Mouse (Mus musculus): Measurements from ENCODE around the gene BC051019. TPM values are rescaled to one million over a fixed set of nuclear protein-coding genes. Genes with fewer than 3 reads are reported as not detected.

The BC051019 gene
- total and polyA plus RNA-seq, 2 experiments from 2014 or later = 0.63 to 0.68 TPM

DNA sequence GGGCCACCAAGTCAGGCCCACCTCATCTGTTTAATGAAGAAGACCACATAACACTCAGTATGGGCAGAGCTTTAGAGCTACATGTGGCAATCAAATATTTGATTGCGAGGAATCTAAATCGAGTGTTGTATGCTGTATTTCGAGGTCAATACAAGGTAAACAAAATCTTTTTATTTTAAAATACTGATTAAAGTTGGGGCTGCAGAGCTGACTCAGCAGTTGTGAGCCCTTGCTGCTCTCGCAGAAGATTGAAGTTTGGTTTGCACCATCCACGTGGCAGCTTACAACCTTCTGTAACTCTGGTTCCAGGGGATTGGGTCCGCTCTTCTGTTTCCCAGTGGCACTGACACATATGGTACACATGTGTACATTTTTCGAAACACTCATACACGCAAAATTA, 30.4 kb upstream of the BC051019 start:
- Histone ChIP-seq H3K27me3 (ENCODE audit: insufficient read depth, low read length) (no peaks in the 10 kb centered on the region), H3K9me3 (ENCODE audit: low read length) (no peaks in the 10 kb centered on the region), H3K4me2 (ENCODE audit: low read depth, low read length) (no peak overlapping the region), H3K9ac (replicated peaks; ENCODE audit: low read length) (no peak overlapping the region), H3K27ac (no peak overlapping the region), H3K4me1 (ENCODE audit: insufficient read depth, low read length) (peaks cover 3% of the 10 kb centered on the region; the same call in 1 of the 2 replicates), H3K4me3 (ENCODE audit: low read length) (no peak overlapping the region), H3K36me3 (ENCODE audit: insufficient read depth, low read length) (no peaks in the 10 kb centered on the region; the same call in 1 of the 2 replicates)
- 95% methylated on average over 8 of the region's 8 CpGs for WGBS
- DNase-seq (ENCODE audit: low spot score) = no peak
- no peak for TF ChIP-seq CTCF (IDR thresholded peaks at IDR 0.05; ENCODE audit: low read depth)
- no peak for ATAC-seq

DNA sequence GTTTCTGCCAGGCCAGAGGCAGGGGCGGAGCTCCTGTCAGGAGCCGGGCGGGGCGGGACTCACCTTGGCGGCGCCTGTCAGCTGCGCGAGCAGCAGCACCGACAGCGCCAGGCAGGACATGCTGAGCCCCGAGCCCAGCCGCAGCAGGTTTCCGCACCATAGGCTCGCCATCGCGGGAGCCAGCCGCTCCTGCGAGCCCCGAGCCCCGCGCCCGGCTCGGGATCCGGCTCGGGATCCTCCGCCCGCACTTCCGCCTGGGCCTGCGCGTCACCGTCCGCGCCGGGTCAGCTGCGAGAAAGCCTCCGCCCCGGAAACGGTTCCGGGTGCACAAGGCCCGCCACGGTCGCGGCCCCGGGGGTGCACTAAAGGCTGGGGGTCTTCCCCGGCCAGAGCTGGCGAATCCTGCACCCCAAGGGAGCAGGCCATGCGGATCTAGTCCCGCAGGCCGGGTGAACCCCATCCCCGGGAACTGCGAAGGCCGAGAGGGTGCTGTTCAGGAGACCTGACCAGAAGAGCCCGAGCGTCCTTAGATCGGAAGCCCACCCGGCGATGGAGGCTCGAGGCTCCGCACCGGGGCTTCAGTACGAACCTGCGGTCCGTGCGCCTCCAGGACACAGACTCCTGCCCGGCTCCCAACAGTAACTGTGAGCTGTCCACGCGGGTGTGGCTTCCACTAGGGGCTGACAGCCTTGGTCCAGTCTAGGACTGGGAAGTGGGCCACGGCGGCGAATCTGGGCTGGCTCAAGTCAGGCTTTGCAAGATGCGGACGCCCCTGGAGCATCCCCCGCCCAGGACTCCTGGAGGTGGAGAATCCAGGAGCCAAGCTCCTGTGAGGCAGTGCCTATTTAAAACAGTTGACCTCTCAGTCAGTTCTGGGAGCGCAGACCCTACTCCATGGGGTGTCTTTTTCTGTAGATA, 28.6 kb upstream of the BC051019 start, which contains the start of gene Tmem9b:
TSS of gene Tmem9b (minus strand) at position 868 of the 918 bp plus-strand sequence.
- DNase-seq (ENCODE audit: low spot score) (peak; percentile 88), ATAC-seq (peak; percentile 94)
- Histone ChIP-seq H3K9ac (replicated peaks; ENCODE audit: low read length) (peak within 1 kb of the TSS; percentile 97), H3K36me3 (ENCODE audit: insufficient read depth, low read length) (no peaks in the 10 kb centered on the region; the same call in 1 of the 2 replicates), H3K4me1 (ENCODE audit: insufficient read depth, low read length) (peaks cover 3% of the 10 kb centered on the region; the same call in 1 of the 2 replicates), H3K27ac (peak within 1 kb of the TSS; percentile 92), H3K27me3 (ENCODE audit: insufficient read depth, low read length) (no peaks in the 10 kb centered on the region), H3K4me2 (ENCODE audit: low read depth, low read length) (peak within 1 kb of the TSS; percentile 78), H3K9me3 (ENCODE audit: low read length) (no peaks in the 10 kb centered on the region), H3K4me3 (ENCODE audit: low read length) (peak within 1 kb of the TSS; percentile 87)
- WGBS = 1% methylated on average over 74 of the region's 74 CpGs
- TF ChIP-seq CTCF (IDR thresholded peaks at IDR 0.05; ENCODE audit: low read depth) = peak; percentile 23

- ATAC-seq (no peak), DNase-seq (ENCODE audit: low spot score) (no peak)
- H3K36me3 ChIP-seq (ENCODE audit: insufficient read depth, low read length) = no peaks in the 10 kb centered on the region; the same call in 1 of the 2 replicates
- 2% methylated on average over 13 of the region's 13 CpGs for WGBS
- peak overlapping the region; percentile 97 for H3K9ac ChIP-seq (replicated peaks; ENCODE audit: low read length)
- H3K9me3 ChIP-seq (ENCODE audit: low read length) = no peaks in the 10 kb centered on the region
- H3K27me3 ChIP-seq (ENCODE audit: insufficient read depth, low read length) = no peaks in the 10 kb centered on the region
- peak overlapping the region; percentile 92 for H3K27ac ChIP-seq
- H3K4me2 ChIP-seq (ENCODE audit: low read depth, low read length) = peak overlapping the region; percentile 78
- H3K4me1 ChIP-seq (ENCODE audit: insufficient read depth, low read length) = peaks cover 3% of the 10 kb centered on the region; the same call in 1 of the 2 replicates
- H3K4me3 ChIP-seq (ENCODE audit: low read length) = peak overlapping the region; percentile 87
- no peak for TF ChIP-seq CTCF (IDR thresholded peaks at IDR 0.05; ENCODE audit: low read depth)
Observed at GRCm38 (mm10) chr7:109751427-109752007, 27.9 kb upstream of the BC051019 start.

DNA sequence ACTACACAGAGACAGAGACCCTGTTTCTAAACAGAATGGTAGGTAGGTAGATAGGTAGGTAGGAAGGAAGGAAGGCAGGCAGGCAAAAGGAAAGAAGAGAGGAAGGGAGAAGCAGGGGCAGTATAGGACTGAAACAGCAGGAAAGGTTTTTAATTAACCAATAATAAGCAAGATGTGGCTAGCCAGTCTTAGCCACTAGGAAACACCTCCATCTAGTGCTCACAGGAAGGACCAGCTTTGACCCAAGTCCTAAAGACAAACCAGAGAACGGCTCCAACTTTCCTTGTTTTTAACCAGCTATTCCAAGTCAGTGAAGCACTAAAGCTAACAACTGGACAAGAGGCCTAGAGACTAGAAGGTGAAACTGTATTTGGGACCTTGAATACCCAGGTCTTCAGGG, 24.1 kb upstream of the BC051019 start:
- Histone ChIP-seq H3K9me3 (ENCODE audit: low read length) (no peaks in the 10 kb centered on the region), H3K27me3 (ENCODE audit: insufficient read depth, low read length) (no peaks in the 10 kb centered on the region), H3K4me3 (ENCODE audit: low read length) (no peak overlapping the region), H3K9ac (replicated peaks; ENCODE audit: low read length) (no peak overlapping the region), H3K4me1 (ENCODE audit: insufficient read depth, low read length) (0 out of 2 replicates have a peak, but pooled peaks cover 3% of the 10 kb centered on the region), H3K27ac (no peak overlapping the region), H3K36me3 (ENCODE audit: insufficient read depth, low read length) (peaks cover 23% of the 10 kb centered on the region), H3K4me2 (ENCODE audit: low read depth, low read length) (no peak overlapping the region)
- WGBS = 60% methylated on average over 1 of the region's 1 CpGs
- ATAC-seq (no peak), DNase-seq (ENCODE audit: low spot score) (no peak)
- TF ChIP-seq CTCF (IDR thresholded peaks at IDR 0.05; ENCODE audit: low read depth) = peak; percentile 54

GRCm38 (mm10) chr7:109741703-109742102, 18.1 kb upstream of the BC051019 start:
- DNase-seq (ENCODE audit: low spot score) (no peak), ATAC-seq (no peak)
- H3K9me3 ChIP-seq (ENCODE audit: low read length) = no peaks in the 10 kb centered on the region
- H3K4me2 ChIP-seq (ENCODE audit: low read depth, low read length) = no peak overlapping the region
- peaks cover 44% of the 10 kb centered on the region for H3K36me3 ChIP-seq (ENCODE audit: insufficient read depth, low read length)
- H3K9ac ChIP-seq (replicated peaks; ENCODE audit: low read length) = no peak overlapping the region
- no peaks in the 10 kb centered on the region for H3K4me1 ChIP-seq (ENCODE audit: insufficient read depth, low read length)
- no peak overlapping the region for H3K4me3 ChIP-seq (ENCODE audit: low read length)
- 92% methylated on average over 4 of the region's 4 CpGs for WGBS
- no peaks in the 10 kb centered on the region for H3K27me3 ChIP-seq (ENCODE audit: insufficient read depth, low read length)
- no peak for TF ChIP-seq CTCF (IDR thresholded peaks at IDR 0.05; ENCODE audit: low read depth)
- no peak overlapping the region for H3K27ac ChIP-seq

- Histone ChIP-seq H3K9ac (replicated peaks; ENCODE audit: low read length) (no peak overlapping the region), H3K27ac (no peak overlapping the region), H3K36me3 (ENCODE audit: insufficient read depth, low read length) (peaks cover 49% of the 10 kb centered on the region), H3K9me3 (ENCODE audit: low read length) (no peaks in the 10 kb centered on the region), H3K27me3 (ENCODE audit: insufficient read depth, low read length) (no peaks in the 10 kb centered on the region), H3K4me3 (ENCODE audit: low read length) (no peak overlapping the region), H3K4me1 (ENCODE audit: insufficient read depth, low read length) (no peaks in the 10 kb centered on the region), H3K4me2 (ENCODE audit: low read depth, low read length) (no peak overlapping the region)
- no peak for TF ChIP-seq CTCF (IDR thresholded peaks at IDR 0.05; ENCODE audit: low read depth)
- ATAC-seq (no peak), DNase-seq (ENCODE audit: low spot score) (no peak)
- WGBS = 100% methylated on average over 1 of the region's 1 CpGs
Observed at GRCm38 (mm10) chr7:109741060-109741459, 17.4 kb upstream of the BC051019 start.

Measured in hindbrain, postnatal 0 days (tissue).